Mouse (Mus musculus): ENCODE measurements around the gene Glp1r.

Gene Glp1r

DNA sequence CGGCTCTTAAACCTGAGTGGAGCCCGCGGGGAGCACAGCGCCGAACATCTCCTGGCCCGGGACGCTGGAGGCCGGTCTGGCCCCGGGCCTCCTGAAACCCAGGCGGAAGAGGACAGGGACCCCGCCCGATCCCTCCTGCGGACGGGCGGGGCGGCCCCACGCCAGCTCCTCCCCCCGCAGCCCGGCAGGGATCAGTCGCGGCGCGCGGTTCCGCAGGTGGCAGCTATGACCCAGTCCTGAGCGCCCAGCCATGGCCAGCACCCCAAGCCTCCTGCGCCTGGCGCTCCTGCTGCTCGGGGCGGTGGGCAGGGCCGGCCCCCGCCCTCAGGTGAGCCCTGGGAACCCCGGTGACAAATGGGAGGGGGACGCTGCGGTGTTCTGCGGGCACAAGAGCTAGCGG, at the start of gene Glp1r:
Glp1r (plus strand) TSS at position 191 of the 400 bp plus-strand sequence.
- ATAC-seq (ENCODE audit: low TSS enrichment): peak; percentile 9; the same call in 1 of the 2 replicates

DNA sequence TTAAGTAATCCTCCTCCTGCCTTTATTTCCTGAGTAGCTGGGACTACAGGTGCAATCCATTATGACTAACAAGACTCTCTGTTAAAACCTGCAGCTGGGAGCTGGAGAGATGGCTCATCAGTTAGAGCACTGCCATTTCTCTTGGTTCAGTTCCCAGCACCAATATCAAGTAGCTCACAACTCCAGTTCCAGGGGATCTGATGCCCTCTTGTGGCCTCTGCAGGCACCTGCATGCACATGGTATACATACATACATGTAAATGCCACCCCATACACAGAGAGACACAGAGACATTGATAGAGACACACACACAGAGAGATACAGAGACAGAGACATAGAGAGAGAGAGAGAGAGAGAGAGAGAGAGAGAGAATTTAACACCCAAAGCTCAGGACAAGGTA, 49.3 kb upstream of the Glp1r start:
- ATAC-seq (ENCODE audit: low TSS enrichment): no peak

DNA sequence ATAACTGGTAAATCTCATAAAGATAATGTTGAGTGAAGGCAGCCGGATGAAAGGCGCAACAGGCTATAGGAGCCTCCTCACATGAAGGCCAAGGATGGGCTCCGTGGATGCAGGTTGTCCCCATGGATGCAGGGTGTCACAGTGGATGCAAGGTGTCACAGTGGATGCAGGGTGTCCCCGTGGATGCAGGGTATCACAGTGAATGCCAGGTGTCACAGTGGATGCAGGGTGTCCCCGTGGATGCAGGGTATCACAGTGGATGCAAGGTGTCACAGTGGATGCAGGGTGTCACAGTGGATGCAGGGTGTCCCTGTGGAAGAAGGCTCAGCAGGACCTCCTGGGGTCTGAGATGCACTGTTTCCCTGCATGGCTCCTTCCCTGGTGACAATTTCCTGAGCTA, 44.3 kb upstream of the Glp1r start:
- no peak for ATAC-seq (ENCODE audit: low TSS enrichment)

DNA sequence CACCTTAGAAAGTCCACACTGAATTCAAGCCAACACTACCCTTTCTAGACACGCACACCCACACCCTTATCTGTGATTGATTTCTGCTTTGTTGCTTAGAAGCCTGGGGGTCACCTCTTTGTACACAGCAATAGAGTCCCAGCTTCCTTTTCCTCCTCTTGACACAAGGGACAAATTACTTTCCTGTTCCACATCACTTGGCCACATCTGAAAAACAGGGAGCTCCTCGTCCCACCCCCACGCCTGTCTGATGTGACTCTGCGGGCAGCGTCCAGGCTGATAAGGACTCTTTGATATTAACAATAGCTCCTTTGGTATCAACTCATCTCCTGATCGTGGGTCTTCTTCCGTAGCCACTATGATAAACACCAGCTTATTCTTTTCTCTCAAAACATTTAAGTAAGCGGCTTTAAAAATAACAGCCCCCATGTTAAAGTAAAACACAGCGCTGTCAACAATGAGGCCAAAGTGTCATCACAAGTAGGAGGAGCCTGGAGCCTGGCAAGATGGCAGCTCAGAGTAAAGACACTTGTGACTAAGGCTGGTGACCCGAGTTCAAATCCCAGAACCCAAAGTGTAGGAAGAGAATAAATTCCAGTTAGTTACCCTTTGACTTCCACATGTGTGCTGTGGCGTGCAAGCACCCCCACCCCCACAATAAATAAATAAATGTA, 42.9 kb upstream of the Glp1r start:
- ATAC-seq (ENCODE audit: low TSS enrichment): no peak

DNA sequence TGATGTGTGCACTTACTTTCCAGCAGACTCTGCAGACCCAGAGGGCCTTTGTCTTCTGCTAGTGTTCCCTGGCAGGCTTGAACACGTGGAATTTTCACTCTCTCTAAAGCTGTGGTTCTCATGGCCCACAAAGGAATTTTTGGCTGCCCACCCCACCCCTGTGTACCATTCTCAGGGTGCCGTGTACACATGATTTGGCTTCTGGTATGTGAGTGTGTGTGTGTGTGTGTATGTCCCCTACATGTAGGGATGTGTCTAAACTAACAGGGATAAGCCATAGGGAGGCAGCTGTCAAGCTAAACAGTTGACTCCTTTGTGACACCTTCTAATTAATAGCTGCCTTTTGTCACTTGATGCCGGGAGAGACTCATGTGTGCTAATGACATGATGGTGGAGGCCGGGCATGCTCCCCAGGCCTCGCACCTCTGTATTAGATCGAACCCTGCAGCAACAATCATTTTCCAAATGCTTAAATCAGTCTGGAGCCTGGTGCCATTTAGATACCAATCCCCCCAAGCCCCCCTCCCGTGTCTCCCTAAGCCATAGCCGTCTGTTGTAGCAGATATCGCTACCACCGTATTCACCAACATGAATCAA, 41.5 kb upstream of the Glp1r start:
- ATAC-seq (ENCODE audit: low TSS enrichment): no peak

DNA sequence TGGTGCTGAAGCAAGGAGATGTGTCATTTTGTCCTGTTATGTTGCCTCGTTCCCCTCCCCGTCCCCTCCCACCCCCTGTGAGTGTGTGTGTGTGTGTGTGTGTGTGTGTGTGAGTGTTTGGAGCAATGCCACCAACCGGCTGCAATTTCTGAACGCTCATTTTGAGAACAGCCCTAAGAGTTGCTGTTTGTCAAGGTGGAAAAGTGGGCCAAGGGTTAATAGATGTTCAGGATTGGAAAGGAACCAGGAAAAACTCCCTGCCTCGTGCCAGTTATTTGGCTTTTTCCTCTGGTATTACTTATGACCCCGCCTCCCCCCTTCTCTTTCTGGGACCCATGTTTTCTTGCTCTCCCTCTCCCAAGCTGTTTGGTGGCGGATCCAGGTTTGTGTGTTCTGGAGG, 41.0 kb upstream of the Glp1r start:
- ATAC-seq (ENCODE audit: low TSS enrichment): no peak

DNA sequence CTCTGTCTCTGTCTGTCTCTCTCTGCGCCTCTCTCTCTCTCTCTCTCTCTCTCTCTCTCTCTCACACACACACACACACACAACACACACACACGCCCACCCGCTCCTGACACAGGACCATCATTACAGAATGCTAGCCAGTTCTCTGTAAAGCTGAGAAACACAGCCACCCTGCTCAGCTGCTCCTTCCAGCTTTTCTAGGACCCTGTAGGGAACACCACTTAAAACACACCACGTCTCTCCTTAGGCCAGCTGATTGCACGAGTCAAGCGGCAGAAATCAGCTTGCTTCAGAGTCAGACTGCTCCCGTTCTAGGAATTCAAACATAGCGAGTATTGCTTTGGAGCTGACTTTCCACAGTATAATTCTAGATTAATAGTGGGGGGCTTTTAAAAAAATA, 35.3 kb upstream of the Glp1r start:
- no peak for ATAC-seq (ENCODE audit: low TSS enrichment)

DNA sequence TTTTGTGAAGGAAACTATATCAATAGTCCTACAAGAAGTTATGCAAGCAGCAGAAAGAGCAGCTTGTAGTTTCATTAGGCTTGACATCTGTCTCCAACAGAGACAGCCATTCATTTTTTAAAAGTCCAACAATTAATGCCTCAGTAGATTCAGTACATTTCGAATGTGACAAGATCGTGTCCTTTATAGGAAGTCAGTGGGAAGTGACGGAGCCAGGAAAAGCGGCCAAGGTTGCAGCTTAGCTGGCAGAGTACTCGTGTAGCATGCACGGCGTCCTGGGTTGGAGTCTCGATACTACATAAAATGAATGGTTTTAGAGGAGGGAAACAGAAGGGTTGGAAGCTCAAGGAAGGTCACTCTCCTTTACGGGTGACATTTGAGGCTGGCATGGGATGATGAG, 34.7 kb upstream of the Glp1r start:
- ATAC-seq (ENCODE audit: low TSS enrichment): no peak

DNA sequence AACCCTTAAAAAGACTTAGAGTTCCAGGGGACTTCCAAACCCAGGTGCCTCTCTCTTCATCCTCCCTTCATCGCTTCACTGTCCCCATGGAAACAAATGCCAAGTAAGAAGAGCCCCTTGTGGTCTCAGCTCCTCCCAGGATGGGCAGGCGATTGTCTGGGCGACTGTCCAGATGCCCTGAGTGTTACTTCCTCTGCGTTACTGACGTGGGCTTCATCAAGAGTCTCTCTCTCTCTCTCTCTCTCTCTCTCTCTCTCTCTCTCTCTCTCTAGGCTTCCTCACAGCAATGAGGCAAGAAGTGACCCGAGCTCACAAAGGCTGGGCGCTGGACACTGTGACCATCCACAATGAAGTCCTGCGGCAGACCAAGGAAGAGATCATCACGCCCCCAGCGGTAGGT, 30.6 kb upstream of the Glp1r start:
- ATAC-seq (ENCODE audit: low TSS enrichment): no peak

DNA sequence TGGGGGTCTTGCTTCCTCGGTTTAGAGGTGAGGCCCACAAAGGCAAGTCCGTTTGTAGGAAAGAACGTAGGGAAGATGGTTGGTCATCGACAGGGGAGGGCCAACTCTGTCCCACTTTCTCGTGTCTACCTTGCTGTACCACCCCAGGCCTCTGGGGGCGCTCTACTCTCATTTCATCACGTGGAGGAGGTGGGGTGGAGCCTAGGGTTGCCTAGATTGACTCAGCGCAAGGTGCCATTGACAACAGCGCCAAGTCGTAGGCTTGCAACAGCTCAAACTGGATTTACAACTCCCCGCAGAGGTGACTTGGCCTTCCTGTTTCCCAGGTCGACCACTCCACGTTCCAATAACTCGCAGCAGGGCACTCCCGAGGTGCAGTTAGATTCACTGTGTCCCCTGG, 27.3 kb upstream of the Glp1r start:
- no peak for ATAC-seq (ENCODE audit: low TSS enrichment)

DNA sequence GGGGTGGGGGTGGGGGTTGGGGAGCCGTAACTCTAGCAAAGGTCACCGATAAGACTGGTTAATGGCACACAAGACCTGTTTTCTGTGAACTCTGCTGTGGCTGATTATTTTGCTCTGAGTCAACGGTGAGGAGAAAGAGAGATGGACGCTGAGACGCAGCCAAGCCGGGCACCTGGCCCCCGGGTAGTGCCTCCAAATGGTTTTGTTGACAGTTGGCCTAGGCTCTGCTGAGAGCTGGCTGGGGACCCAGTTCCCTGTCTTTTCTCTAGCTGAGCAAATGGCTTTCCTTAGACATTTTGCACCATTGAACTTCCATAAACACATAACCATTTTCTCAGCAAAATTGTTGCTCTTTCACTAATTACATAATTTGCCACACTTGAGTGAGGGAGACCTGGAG, 24.2 kb upstream of the Glp1r start:
- no peak for ATAC-seq (ENCODE audit: low TSS enrichment)

DNA sequence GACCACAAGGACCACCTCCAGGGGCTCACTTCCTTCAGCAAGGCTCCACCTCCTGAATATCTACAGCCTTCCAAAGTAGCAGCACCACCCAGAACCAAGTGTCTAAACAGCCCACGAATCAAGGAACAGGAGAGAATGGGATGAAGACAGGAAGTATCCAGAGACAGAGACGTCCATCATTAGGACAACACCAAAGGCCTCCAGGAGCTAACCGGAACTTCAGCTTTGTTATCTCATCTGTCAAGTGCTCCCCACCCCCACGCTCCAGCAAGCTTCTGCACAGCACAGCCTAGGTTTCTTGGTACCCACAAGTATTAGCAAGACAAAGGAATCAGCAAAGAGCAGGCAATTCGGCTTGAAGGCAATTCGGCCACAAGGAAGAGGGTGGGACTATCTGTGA, 23.0 kb upstream of the Glp1r start:
- no peak for ATAC-seq (ENCODE audit: low TSS enrichment)

DNA sequence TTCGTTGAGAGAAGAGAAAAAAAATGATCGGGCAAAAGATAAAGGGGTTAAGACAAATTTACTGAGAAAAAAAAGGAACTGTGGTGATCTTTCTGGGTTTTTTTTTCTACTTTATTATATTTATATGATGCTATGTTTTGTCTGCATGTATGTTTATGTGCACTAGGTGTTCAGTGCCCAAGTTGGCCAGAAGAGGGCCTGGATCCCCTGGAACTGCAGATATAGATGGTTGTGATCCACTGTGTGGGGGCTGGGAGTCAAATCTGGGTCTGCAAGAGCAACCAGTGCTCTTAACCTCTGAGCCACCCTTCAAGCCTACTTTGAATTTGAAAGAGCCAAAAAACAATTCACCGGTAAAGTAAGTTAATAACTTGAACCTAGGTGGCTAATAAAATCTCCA, 21.2 kb upstream of the Glp1r start:
- ATAC-seq (ENCODE audit: low TSS enrichment): no peak

DNA sequence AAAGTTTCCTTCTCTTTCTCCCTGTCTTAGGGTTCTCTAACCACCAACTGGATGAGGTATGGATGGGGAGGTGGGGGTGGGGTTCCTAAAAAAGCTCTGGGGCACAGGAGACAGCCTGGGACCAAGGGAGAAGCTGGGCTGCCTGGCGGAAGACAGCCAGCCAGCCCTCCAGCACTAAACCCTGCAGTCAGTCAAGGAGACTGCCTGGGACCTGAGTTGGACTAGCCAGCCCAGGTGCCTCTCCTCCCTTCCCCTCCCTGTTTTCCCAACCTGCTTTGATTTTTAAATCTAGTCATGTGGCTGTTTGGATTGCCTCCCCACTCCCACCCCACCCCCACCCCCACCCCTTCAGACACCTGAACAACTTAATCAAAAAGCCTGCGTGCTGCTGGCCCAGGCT, 20.6 kb upstream of the Glp1r start:
- ATAC-seq (ENCODE audit: low TSS enrichment): no peak

DNA sequence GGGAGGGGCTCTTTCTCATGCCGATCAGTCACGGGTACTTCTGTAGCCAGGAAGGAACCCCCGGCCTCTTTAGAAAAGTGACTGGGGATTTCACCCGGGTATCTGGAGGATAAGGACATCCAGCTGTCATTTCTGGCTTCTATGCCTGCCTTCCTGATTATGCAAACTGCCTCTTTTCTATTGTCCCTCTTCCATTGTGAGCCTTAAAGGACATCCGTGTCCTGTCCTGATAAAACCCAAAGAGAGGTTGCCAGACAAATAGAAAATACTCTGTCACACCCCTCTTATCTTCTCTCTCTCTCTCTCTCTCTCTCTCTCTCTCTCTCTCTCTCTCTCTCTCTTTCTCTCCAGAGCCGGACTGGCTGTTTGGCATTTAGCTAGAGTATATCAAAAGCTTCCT, 19.4 kb upstream of the Glp1r start:
- no peak for ATAC-seq (ENCODE audit: low TSS enrichment)

DNA sequence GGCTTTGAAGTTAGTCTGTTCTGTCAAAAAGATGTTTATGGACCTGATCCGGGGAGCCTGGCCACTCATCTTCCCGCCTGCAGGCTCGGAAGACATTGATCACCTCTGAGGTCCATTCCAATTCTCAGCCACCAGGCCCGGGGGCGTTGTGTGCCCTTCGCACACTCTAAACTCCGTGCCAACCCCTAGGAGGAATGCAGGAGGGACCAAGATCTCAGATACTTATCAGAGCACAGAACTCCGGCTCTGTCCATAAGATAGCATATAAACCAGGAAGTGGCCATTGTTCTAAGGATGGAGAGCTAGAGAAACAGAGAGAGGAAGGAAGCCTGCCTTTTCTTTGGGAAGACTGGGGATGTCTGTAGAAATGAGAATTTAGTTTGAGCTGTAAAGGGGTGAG, 18.1 kb upstream of the Glp1r start:
- ATAC-seq (ENCODE audit: low TSS enrichment): no peak

DNA sequence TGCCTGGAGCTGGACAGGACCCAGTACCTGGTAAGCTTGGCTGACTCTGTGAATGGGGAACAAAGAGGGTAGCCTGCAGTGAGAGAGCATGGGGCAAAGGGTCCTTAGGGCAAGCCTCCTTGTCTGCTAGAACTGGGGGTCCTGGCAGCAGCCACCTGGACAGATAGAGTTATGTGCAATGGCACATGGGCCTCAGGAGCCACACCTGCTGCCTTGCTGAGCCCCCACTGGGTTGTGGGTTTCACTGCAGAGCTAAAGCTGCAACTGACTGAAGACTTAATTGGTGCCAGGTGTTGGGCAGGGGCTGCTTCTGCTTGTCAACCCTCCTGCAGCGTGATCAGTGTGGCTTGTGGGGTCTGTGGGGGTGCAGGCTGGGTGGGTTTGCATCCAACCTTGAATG, 9.5 kb upstream of the Glp1r start:
- ATAC-seq (ENCODE audit: low TSS enrichment): no peak

DNA sequence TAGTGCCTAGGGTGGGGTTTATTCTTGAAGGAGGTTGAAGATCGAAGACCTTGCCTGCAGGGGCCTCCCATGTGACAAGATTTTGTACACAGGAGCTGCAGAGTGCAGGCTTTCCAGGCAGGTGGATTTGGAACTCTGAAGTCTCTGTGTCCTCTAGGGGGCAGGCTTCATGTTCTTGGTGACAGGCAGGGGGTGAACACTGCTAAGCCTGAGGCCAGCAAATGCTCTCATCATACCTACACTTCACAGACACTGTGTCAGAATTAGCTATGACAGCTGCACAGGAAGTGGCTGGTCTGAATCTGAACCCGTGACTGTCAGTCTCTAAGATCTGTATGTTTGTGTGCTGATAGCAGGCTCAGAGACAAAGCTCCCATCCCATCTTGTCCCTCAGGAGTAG, 8.9 kb upstream of the Glp1r start:
- ATAC-seq (ENCODE audit: low TSS enrichment): no peak

DNA sequence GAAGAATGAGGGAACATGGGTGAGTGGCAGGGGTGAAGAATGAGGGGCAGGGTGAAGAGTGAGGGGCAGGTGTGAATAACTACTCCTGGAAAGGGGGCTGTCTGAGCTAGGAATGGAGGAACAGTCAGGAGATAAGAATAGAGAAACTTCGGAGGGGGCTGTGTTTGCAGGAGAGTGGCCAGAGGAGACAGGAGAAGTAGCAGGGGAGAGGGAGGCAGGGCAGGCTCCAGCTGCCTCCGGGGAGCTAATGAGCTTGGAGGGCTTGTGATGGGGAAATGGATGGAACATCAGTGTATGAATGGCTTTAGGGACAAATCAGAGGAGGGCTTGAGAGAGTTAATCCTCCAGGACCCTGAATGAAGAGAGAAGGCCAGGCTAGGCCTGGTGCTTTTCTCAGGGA, 4.5 kb upstream of the Glp1r start:
- no peak for ATAC-seq (ENCODE audit: low TSS enrichment)

DNA sequence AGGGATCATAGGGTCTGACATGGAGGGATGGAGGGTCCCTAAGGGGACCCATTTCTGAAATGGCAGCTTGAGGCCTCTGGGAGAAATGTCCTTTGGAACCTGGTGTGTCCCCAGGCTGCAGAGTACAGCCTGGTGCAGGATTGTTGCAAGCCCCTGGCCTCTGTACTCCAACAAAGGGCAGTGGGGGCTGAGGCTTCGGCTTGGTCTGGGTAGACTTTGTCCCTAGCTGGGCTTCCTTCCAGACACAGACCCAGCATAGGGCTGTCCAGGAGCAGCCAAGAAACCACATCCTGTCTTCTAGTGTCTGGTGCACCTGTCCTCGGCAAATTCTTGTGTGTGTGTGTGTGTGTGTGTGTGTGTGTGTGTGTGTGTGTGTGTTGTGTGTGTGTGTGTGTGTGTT, 2.5 kb downstream of the Glp1r start:
- ATAC-seq (ENCODE audit: low TSS enrichment): no peak

DNA sequence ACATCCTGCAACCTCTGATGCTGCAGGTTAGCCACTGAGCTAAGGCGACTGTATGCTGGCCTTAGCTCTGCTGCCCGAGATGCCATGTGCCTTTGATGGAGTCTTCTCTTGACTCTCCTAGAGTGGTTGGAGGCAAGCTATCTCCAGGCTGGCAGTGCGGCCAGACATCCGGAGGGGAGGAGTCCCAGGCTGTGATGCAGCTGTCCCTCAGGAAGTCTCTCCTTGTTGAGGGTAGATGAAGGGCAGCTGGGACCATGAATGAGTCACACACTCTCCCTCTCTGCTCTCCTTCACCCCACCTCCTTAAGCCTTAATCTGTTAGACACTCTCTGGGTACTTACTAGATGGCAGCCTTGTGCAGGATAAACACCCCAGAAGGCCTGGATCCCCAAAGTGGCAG, 6.0 kb downstream of the Glp1r start:
- no peak for ATAC-seq (ENCODE audit: low TSS enrichment)

DNA sequence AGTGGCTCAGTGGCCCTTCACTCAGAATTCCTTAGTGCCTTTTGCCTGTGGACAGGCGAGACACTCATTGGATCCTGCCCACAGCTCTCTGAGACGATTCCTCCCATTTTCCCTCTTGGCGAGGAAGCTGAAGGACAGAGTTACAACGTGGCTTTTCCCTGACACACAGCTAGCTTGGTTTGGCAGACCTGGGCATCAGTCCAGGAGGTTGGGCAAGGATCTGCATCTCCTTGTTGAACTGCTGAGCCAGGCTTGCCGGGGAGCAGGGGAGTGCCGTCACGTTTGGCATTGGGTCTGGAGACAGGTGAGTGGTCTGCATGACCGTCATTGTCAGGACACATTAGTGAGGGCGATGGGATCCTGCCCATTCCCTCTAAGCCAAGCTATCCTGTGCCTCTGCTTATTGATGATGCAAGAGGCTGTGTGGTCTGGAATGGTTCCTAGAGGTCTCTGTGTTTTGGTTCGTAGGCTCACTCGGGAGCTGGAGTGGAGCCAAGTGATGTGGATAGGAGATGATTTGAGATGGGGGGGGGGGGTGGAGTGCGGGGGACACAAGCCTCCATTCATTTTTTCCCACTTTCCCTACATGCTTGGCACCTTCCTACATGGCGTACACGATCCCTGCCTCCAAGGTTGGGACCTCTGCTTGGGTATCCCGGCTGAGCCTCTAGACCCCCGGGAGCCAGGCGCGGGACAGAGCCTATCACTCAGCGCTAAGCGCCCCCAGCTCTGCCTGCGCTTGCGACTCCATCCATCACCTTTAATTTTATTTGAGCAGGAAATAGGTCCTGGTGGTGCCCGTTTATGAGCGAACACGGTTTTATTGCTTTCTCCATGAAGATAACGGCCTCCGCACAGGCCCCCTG, 9.5 kb downstream of the Glp1r start:
- ATAC-seq (ENCODE audit: low TSS enrichment): no peak

DNA sequence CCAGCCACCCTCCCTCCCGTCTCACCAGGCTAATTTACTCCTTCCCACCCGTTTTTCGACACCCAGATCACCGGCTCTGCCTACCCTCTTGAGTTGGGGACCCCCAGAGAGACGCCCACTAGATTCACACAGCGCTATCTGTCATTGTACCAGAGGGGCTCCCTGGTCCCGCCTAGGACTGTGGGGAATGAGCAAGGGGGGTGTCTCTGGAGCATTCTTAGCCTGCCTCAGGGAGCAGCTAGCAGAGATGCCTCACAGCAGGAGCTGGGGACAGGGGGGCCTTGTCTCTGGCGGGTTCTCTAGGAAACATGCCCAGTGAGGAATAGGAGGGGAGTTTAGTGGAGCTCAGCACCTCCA, 10.1 kb downstream of the Glp1r start:
- ATAC-seq (ENCODE audit: low TSS enrichment): no peak

Measured in frontal cortex, adult (tissue).